Mouse (Mus musculus) E14TG2a.4 (cell line): ENCODE measurements at regions not wholly inside any gene's neighbourhood (a gene's known extent, or its start where the extent isn't known, plus 50 kb on each side); places are given as distances from the start of the nearest gene placed in this dataset.

ENCODE experiments used
- H3K27me3 ChIP-seq: 2 replicates; pipeline ENCODE4 v1.6.1; 2014; ENCODE audit warnings: low read length, control low read depth; ENCODE audit not compliant: insufficient read depth
- H3K36me3 ChIP-seq: 2 replicates; pipeline ENCODE4 v1.6.1; 2014; ENCODE audit warnings: low read length, control low read depth; ENCODE audit not compliant: insufficient read depth
- H3K4me1 ChIP-seq: replicated peaks from 2 replicates; pipeline ENCODE4 v1.6.1; 2014; ENCODE audit warnings: low read depth, low read length, control low read depth
- H3K4me3 ChIP-seq: replicated peaks from 2 replicates; pipeline ENCODE4 v1.5.1; 2014; ENCODE audit warnings: mild to moderate bottlenecking, low read length
- H3K9me3 ChIP-seq: 2 replicates; pipeline ENCODE4 v1.6.1; 2014; ENCODE audit warnings: low read length, control low read depth
- CTCF ChIP-seq: conservative IDR thresholded peaks from 2 replicates; pipeline ENCODE4 v1.5.1; 2014; ENCODE audit warnings: low read length
- NANOG ChIP-seq: IDR thresholded peaks from 2 replicates; pipeline ENCODE4 v1.6.1; 2014; ENCODE audit warnings: borderline replicate concordance, low read length, mixed read lengths
- POU5F1 ChIP-seq: IDR thresholded peaks from 2 replicates; pipeline ENCODE4 v1.6.1; 2014; ENCODE audit warnings: low read length, borderline replicate concordance

DNA sequence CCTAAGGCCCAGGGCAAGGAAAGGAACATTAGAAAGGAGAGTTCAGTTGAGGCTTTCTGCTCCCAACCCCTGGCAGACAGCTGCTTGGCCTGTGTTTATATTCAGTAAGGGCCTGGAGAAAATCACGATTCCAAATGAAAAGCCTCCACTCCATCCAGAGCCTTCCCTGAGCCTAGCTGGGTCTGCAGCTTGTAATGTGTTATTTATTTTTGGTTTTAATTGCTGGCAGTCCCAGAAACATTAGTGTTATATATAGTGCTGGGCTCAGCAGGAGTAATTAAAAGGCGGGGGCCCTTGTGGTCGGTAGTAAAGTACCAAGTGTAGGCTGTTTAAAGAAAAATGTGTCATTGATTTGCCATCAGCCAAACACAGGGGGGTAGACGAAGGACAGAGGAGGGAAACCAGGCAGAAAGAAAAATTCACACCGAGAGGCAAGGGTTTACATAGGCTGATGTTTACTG lies 623.9 kb upstream of the Auts2 start:
- no peaks in the 10 kb centered on the region; the same call in 1 of the 2 replicates for H3K27me3 ChIP-seq
- H3K4me3 ChIP-seq = no peak overlapping the region
- TF ChIP-seq POU5F1 (no peak), NANOG (no peak), CTCF (no peak)
- H3K4me1 ChIP-seq = no peaks in the 10 kb centered on the region
- H3K36me3 ChIP-seq = no peaks in the 10 kb centered on the region
- H3K9me3 ChIP-seq = peaks cover 17% of the 10 kb centered on the region

DNA sequence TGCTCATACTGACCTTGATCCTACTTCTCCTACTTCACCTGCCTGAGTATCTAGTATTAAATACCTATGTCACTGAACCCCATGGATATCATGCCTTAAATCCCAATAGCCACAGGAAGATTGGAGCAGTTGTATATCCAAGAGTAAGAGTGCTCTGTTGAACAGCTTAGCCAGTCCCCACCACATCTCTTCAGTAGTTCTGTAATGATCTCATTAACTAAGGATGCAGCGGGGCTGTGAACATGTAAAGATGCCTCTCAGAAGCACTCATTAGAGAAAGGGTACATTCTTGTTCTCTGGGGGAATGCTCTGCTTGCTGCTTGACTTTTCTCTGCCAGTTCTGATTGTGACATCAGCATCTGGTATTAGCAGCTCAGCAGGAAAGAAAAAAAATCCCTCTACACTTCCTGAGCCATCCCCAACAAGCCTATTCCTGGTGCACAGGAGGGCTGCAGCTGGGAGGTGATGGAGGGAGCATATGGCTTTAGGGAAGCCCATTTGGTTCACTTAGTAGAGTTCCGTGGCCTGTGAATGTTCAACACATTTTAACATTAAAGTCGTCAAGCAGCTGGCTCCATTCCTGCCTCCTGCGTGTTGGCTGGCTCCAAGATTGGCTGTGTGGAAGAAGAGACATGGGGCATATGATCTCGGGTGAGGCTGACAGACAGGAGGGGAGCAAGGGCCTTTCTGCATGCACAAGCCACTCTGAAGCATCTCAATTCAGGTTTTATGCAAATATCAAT lies 613.1 kb upstream of the Auts2 start:
- TF ChIP-seq POU5F1 (no peak), CTCF (no peak), NANOG (no peak)
- H3K36me3 ChIP-seq = no peaks in the 10 kb centered on the region
- H3K4me1 ChIP-seq = no peaks in the 10 kb centered on the region

DNA sequence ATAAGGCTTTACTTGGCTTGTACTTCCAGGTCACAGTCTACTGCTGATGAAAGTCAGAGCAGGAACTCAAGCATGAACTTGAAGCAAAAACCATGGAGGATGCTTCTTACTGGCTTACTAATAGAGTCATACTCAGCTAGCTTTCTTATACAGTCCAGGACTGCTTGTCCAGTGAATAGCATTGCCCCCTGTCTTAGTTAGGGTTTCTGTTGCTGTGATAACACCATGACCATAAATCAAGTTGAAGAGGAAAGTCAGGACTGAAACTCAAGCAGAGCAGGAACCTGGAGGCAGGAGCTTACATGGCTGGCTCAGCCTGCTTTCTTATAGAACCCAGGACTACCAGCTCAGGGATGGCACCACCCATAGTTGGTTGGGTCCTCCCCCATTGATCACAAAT lies 602.9 kb upstream of the Auts2 start:
- no peaks in the 10 kb centered on the region for H3K27me3 ChIP-seq
- H3K9me3 ChIP-seq = 0 out of 2 replicates have a peak, but pooled peaks cover 8% of the 10 kb centered on the region
- H3K4me3 ChIP-seq = no peak overlapping the region
- no peak for TF ChIP-seq POU5F1
- no peak for TF ChIP-seq CTCF
- TF ChIP-seq NANOG = no peak
- H3K36me3 ChIP-seq = no peaks in the 10 kb centered on the region
- H3K4me1 ChIP-seq = no peaks in the 10 kb centered on the region

More for the DNA sequence above, 613.1 kb upstream of the Auts2 start:
- H3K27me3 ChIP-seq = no peaks in the 10 kb centered on the region
- no peak overlapping the region for H3K4me3 ChIP-seq
- peaks cover 7% of the 10 kb centered on the region for H3K9me3 ChIP-seq

DNA sequence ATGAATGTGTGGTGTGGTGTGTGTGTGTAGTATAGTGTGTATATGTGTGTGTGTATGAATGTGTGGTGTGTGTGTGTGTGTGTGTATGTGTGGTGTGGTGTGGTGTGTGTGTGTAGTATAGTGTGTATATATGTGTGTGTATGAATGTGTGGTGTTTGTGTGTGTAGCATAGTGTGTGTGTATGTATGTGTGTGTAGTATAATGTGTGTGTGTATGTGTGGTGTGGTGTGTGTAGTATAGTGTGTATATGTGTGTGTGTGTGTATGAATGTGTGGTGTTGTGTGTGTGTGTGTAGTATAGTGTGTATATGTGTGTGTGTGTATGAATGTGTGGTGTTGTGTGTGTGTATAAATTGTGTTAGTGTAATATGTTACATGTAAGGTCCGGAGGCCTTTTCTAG lies 600.5 kb upstream of the Auts2 start:
- H3K36me3 ChIP-seq = no peaks in the 10 kb centered on the region
- no peaks in the 10 kb centered on the region for H3K4me1 ChIP-seq
- 0 out of 2 replicates have a peak, but pooled peaks cover 8% of the 10 kb centered on the region for H3K9me3 ChIP-seq
- no peak overlapping the region for H3K4me3 ChIP-seq
- TF ChIP-seq NANOG (no peak), POU5F1 (no peak), CTCF (no peak)
- no peaks in the 10 kb centered on the region for H3K27me3 ChIP-seq

DNA sequence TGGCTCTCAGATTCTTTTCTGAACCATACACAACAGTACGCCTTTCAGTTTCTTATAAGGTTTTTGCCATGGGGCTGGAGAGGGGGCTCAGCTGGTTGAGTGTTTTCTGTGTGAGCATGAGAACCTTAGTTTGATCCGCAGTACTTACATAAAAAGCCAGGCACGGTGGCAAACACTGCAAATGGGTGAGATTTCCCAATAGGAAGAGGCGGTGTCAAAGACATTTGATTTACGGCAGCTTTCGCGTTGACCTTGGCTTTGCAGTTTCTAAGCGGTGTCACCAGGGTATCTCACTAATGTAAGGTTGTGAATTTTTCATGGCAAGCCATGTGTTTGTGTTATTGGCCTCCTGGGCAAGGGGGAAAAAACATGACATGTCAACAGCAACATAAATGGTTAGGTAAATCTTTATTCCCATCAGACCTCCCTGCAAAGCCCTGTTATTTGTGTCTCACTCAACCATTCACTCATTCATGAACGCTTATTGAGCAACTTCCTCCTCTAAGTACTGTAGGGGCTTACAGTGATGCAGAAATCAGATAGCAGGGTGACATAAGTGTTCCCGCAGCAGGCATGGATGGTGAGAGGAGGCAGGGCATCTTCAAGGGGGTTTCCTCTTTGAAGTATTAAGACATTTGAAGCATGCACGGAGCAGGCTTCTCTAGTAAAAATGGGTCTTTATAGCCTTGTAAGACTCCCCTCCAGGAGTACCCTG lies 599.4 kb upstream of the Auts2 start:
- H3K4me3 ChIP-seq = no peak overlapping the region
- no peaks in the 10 kb centered on the region for H3K27me3 ChIP-seq
- 0 out of 2 replicates have a peak, but pooled peaks cover 8% of the 10 kb centered on the region for H3K9me3 ChIP-seq
- TF ChIP-seq POU5F1 (no peak), CTCF (no peak), NANOG (no peak)
- no peaks in the 10 kb centered on the region for H3K36me3 ChIP-seq
- H3K4me1 ChIP-seq = no peaks in the 10 kb centered on the region

DNA sequence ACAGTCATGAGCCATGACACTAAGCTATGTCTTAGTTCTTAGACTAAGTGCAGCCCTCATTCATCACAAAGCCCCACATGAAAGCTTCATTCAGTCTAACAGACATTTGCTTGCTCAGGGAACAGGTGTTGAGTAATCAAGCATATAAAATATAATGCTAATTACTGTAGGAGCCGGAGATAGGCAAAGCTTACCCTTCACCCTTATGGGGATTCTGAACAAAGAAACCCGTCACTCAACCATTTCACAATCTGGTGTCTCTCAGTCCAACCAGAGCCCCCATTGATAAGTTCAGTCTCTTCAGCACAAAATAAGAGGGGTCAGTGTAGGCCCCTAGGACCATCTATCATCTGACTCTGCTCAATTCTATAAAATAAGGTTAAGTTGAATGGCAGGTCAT lies 587.9 kb upstream of the Auts2 start:
- Histone ChIP-seq H3K9me3 (no peaks in the 10 kb centered on the region), H3K27me3 (no peaks in the 10 kb centered on the region), H3K36me3 (no peaks in the 10 kb centered on the region), H3K4me3 (no peak overlapping the region), H3K4me1 (no peaks in the 10 kb centered on the region)
- TF ChIP-seq NANOG = no peak

DNA sequence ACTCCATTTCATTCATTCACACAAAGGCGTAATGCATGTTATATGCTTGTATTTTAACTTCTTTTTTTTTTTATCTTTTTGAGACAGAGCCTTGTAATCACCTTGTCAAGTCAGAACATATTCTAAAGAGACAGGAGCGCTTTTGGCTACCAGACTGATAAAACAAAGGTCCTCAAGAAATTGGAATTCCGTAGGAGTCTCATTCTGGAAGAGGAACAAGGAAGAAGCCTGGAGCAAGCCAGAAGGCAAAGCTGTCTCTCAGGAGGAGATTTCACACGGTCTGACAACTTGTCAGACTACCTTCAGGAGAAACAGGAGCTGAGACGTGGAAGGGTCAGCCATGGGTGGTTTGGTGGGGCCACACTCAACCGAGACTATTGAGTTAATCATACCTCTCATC lies 587.2 kb upstream of the Auts2 start:
- H3K9me3 ChIP-seq = no peaks in the 10 kb centered on the region
- H3K4me1 ChIP-seq = no peaks in the 10 kb centered on the region
- no peaks in the 10 kb centered on the region for H3K36me3 ChIP-seq
- TF ChIP-seq POU5F1 (no peak), CTCF (no peak), NANOG (no peak)
- H3K4me3 ChIP-seq = no peak overlapping the region
- H3K27me3 ChIP-seq = no peaks in the 10 kb centered on the region

DNA sequence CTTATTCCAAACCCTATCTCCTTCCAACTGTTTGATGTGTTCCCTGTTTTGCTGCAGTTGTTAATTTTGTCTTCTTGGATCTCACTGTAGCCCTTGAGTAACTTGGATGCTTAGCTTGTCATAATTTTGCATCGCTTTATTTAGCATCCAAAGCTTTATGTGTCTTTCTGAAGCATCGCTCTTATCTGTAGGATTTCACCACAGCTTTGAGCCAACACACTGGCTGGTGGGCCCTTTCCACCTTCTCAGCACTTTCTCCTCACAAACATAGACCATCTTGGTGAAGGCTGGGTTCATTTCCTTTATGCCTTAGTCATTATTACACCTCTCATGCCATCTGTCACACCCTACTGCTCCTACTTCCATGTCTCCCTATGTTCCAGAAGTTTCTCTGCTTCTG lies 581.1 kb upstream of the Auts2 start:
- Histone ChIP-seq H3K27me3 (no peaks in the 10 kb centered on the region), H3K9me3 (no peaks in the 10 kb centered on the region), H3K4me3 (no peak overlapping the region), H3K36me3 (no peaks in the 10 kb centered on the region), H3K4me1 (no peaks in the 10 kb centered on the region)
- TF ChIP-seq POU5F1 (no peak), NANOG (no peak), CTCF (no peak)

DNA sequence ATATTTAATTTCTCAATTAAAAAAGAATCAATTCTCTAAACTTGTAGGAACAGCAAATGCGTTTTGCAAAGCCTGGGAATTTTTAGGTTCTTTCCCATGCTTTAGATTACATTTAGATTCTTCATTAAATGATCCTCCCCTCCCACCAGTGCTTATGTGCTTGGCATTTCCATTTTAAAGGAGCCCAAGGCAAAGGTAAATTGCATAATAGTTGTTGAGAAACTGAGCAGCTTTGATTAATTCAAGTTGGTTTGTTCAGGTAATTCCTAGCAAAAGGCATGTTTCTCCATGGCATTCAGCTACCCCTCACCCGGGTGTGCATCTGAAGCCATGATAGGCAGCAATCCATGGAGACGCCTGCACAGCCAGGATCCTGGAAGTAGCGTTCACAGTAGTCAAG lies 570.8 kb upstream of the Auts2 start:
- H3K4me3 ChIP-seq = no peak overlapping the region
- no peak for TF ChIP-seq CTCF
- no peaks in the 10 kb centered on the region for H3K4me1 ChIP-seq
- no peaks in the 10 kb centered on the region for H3K36me3 ChIP-seq
- H3K9me3 ChIP-seq = no peaks in the 10 kb centered on the region
- H3K27me3 ChIP-seq = no peaks in the 10 kb centered on the region
